Mouse (Mus musculus) erythroid progenitor cell, adult 5-6 weeks (primary cell): ENCODE results near the gene Igfbp3. TPM values are rescaled to one million over a fixed set of nuclear protein-coding genes. Genes with fewer than 3 reads are reported as not detected.

Experiments used
- ATAC-seq: replicated peaks from 2 replicates; pipeline ENCODE4 v1.8.0; 2016; ENCODE audit warnings: moderate number of reproducible peaks, mild to moderate bottlenecking, moderate TSS enrichment, inconsistent platforms; ENCODE audit not compliant: poor library complexity, low FRiP score, severe bottlenecking
- total RNA-seq, 2 experiments: library from RNA; stranded (forward) in 1 of 2; stranded (reverse) in 1 of 2; fragments of 150-400 nt in 1 of 2; fragments of 186-747, 209-891 nt in 1 of 2; gene quantifications; 2 replicates each; pipeline versions ENCODE4 v1.2.3 to v1.2.4; 2015 to 2017; ENCODE audit warnings: low replicate concordance in 2 of 2

Gene Igfbp3
- total RNA-seq, 2 experiments from 2014 or later: not detected

GRCm38 (mm10) chr11:7213161-7213500 is 592 bp downstream of the Igfbp3 start:
- ATAC-seq: no peak

- ATAC-seq: no peak
These were observed 1.5 kb downstream of the Igfbp3 start for GRCm38 (mm10) chr11:7212126-7212798.

- no peak for ATAC-seq
These were observed 2.5 kb downstream of the Igfbp3 start for GRCm38 (mm10) chr11:7211211-7211610.

- ATAC-seq: no peak
These were observed 3.4 kb downstream of the Igfbp3 start for GRCm38 (mm10) chr11:7210343-7210742.

- no peak for ATAC-seq
These were observed 9.9 kb downstream of the Igfbp3 start for GRCm38 (mm10) chr11:7203846-7204245.

- no peak for ATAC-seq
These were observed 11.5 kb downstream of the Igfbp3 start for GRCm38 (mm10) chr11:7202206-7202605.

GRCm38 (mm10) chr11:7200393-7200783 is 13.3 kb downstream of the Igfbp3 start:
- no peak for ATAC-seq

GRCm38 (mm10) chr11:7199736-7200392 is 13.9 kb downstream of the Igfbp3 start:
- no peak for ATAC-seq

GRCm38 (mm10) chr11:7198481-7199256 is 15.1 kb downstream of the Igfbp3 start:
- ATAC-seq: no peak

- ATAC-seq: no peak
These were observed 15.7 kb downstream of the Igfbp3 start for GRCm38 (mm10) chr11:7198006-7198405.

- ATAC-seq: no peak
These were observed 16.2 kb downstream of the Igfbp3 start, which contains the start of gene Igfbp1 for GRCm38 (mm10) chr11:7197491-7197941. Igfbp1 (plus strand) TSS chr11:7197782.

- no peak for ATAC-seq
These were observed 18.4 kb downstream of the Igfbp3 start for GRCm38 (mm10) chr11:7195312-7195685.

GRCm38 (mm10) chr11:7194432-7195311 is 19.1 kb downstream of the Igfbp3 start:
- no peak for ATAC-seq

- ATAC-seq: no peak
These were observed 20.6 kb downstream of the Igfbp3 start for GRCm38 (mm10) chr11:7193134-7193533.

- ATAC-seq: no peak
These were observed 21.0 kb downstream of the Igfbp3 start for GRCm38 (mm10) chr11:7192710-7193109.

GRCm38 (mm10) chr11:7188469-7188868 is 25.3 kb downstream of the Igfbp3 start, which contains the start of gene Gm11985:
Gm11985 (minus strand) TSS chr11:7188569.
- ATAC-seq: no peak

GRCm38 (mm10) chr11:7187472-7187871 is 26.3 kb downstream of the Igfbp3 start:
- ATAC-seq: no peak

GRCm38 (mm10) chr11:7184420-7184819 is 29.3 kb downstream of the Igfbp3 start:
- no peak for ATAC-seq

- no peak for ATAC-seq
These were observed 31.2 kb downstream of the Igfbp3 start for GRCm38 (mm10) chr11:7182409-7183042.
